Mouse (Mus musculus): ENCODE results near the gene Meis2. TPM values are rescaled to one million over a fixed set of nuclear protein-coding genes. Genes with fewer than 3 reads are reported as not detected.

Meis2 gene
- polyA plus RNA-seq, 1 experiment = 10.9 TPM

DNA sequence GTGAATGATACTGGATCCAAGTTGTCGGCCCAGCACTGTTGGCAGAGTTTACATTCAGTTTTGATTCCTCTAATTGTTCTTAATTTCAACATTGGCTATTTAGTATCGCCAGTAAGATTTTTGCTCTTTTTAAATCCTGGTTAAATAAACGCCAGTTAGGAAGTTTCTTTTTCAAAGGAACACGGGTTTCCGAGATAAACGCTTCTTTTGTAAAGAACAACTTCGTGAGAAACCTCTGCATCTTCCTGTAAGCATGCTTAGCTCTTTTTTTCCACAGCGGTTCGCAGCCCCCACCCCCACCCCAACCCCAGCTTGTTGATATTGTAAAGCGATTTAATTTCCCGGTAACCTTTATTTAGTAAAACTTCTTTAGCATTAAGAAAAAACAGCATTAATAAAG is 2.8 kb upstream of the Meis2 start:
- DNase-seq (ENCODE audit: low read depth) = no peak

DNA sequence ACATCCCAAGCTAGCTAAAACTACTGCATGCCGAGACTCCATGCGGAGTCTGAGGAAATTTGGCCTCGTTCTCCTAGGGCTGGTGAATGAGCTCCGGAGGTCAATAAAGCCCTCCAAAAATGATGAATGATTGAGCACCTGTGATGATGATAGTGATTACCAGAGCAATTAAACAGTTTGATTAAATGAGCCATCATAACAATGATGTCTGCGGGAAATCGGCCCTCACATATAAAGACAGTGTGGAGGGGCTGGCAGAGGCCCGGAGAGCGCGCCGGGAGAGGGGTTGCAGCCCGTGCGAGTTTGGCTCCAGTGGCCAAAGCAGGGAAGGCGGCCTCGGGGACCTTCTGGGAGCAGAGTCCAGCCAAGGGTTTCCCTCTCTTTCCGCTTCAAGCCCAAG is 2.1 kb upstream of the Meis2 start:
- no peak for DNase-seq (ENCODE audit: low read depth)

DNA sequence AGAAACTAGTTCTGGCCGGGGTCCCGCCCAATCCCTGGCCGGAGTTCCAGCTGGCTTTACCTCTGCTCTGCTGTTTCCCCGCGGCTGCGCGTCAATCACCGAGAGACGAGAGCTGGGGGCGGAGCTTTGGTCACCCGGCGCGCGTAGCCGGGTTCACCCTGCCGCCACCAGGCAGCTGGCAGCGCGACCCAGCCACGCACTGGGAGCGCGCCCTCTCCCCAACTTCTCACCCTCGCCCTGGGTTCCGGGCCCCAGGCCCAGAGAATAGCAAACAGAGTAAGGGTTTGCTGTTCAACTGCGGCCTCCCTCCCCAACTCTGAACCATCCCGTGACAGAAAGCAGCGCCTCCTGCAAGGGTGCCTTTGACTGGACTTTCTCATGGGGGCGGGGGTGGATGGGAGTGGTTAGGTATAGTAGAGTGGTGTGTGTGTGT is 1.4 kb upstream of the Meis2 start:
- DNase-seq (ENCODE audit: low read depth) = no peak

DNA sequence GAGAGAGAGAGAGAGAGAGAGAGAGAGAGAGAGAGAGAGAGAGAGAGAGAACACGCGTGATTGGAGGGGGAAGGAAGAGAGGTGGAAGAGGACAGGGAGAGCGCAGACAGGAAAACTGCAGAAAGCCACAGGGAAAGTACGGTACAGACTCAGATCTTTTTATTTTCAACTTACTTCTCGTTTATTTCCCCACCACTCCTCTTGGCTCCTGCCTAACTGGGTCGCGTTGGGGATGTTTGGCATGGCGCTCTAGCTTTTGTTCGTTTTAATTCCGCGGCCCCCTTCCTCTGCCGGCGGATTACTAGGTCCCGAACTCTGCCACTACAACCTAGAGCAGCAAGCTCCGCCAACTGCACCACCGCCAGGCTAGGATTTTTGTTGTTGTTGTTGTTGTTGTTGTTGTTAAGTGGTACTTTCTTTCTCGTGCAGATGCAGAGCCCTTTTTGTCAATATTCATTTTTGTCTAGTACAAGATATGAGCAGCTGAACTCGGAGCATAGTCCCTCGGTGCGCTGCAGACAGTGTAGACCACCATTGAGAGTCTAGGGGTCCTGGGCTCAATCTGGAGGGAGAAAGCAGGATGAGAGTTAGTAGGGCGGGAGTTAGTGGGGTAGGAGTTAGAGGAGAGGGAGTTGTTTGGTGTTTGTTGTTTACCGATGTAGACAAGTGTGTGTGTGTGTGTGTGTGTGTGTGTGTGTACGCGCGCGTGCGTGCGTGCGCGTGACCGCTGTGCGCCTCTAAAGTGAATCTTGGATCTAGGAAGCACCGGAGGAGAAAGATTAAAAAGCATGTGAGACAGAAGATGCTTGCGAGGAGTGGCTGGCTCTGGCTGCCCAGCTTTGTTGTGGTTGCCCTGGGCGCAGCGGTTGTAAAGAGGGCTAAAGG is 660 bp upstream of the Meis2 start:
- no peak for DNase-seq (ENCODE audit: low read depth)

DNA sequence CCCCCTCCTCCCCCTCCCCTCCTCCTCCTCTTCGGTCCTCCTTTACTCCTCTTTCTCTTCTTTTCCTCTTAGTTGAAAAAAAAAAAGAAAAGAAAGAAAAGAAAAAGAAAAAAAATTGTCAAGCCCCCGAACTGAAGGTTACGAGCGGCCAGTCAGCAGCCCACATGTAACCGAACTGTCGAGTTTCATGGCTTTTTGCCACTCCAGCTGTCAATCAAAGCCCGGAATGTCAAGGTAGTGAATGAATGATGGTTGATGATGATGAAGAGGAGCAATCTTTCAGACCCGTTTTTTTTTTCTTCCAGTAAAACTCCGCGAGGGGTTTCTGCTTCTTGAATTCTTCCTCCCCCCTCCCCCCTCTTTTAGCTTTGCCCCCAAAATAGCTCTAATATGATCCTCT is 582 bp downstream of the Meis2 start:
- no peak for DNase-seq (ENCODE audit: low read depth)

DNA sequence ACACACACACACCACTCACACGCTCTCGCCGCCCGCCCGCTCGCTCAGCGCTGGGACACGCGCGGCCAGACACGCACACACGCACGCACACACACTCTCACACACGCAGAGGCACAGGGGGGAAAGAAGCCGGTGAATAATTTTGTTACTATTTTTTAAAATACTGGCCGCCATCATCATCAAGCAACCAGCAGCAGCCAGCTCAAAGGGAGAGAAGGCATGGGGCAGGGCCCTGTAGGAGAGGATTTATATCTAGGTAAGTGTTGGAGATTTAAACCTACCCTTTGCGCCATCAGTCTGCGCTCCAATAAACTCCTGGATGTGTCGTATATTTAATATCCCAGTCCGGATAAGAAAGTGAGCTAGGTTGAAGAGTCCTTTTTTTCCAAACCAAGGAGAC is 1.1 kb downstream of the Meis2 start:
- no peak for DNase-seq (ENCODE audit: low read depth)

GRCm38 (mm10) chr2:116063819-116064293 is 1.8 kb downstream of the Meis2 start:
- DNase-seq (ENCODE audit: low read depth) = no peak

DNA sequence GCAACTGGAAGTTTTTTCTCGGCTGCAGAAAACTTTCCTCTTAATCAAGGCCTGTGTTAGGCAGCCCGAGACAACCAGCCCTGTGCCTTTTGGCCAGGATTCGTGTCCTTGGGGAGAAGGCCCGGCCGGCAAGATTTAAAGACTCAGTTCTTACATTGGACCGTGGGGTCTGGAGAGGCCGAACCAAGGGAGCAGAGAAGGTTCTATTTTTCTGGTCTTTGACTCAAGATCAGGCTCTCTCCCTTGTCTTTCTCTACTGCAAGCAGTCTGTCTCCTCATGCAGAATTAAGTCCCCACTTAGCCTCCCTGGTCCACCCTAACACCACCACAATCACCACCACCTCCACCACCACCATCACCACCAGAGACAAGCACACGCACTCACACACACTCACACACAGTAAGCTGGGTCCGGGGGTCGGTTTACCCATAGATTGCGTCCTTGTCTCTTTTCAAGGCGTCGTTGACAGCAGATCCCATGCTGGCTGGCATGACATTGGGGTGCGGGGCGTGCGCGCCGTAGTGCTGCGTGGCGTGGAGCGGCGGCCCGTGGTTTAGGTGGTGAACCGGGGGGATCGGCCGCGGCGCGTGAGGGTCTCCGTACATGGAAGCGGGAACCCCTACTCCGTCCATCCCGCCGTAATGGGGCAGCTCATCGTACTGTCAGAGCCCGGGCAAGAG is 2.7 kb downstream of the Meis2 start:
- no peak for DNase-seq (ENCODE audit: low read depth)

- no peak for DNase-seq (ENCODE audit: low read depth)
These were observed 3.4 kb downstream of the Meis2 start for GRCm38 (mm10) chr2:116062251-116062651.

- DNase-seq (ENCODE audit: low read depth) = no peak
These were observed 4.1 kb downstream of the Meis2 start for GRCm38 (mm10) chr2:116061401-116062021.

DNA sequence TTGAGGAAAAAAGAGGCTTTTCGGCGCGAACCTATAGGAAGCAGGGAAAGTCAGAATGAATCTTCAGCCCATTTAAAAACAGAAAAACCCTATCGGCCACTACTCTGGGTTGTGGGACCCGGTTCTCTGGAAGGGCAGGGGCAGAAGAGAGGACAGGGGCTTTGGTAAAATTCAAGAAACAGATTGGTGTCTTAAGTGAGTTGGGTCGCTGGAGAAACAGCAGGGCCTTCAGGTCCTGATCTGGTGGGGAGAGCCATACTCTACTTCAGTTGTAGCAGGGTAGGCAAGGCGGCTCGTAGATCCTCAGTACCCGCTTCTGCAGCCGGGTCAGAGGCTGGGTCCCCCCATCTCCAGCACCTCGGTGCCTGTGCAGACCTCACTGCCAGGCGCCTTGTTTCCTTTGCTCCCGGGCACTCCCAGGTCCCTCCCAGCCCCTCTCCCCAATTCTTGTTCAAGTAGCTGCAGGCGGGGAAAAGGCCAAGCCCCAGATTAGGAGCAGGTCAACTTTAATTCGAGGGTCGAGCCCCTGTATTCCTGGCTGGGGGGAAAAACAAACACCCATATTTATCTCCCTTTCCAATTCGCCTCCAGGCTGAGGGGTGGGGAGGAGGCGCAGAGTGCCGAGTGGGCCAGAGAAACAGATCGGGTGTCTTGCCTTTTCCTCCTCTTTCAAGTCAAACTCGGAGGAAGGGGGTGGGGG is 4.8 kb downstream of the Meis2 start:
- no peak for DNase-seq (ENCODE audit: low read depth)

DNA sequence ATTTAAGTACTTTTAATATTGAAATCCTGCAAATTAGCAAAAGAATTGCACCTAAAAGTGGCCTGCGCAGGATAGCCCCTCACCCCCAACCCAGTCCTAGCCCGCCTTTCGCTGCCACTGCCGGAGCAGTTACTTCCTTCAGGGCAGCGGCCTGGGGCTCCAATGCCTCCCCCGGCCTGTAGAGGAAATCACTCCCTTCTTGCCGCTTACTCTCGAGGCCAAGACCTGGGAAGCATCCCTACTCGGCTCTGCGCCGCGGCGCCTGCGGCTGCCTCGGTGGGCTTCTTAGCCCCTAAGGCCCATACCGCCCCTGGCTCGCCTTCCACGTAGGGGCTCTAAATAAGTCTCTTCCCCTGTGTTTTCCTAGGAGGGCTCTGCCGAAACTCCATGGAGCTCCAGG is 5.4 kb downstream of the Meis2 start:
- DNase-seq (ENCODE audit: low read depth) = no peak

DNA sequence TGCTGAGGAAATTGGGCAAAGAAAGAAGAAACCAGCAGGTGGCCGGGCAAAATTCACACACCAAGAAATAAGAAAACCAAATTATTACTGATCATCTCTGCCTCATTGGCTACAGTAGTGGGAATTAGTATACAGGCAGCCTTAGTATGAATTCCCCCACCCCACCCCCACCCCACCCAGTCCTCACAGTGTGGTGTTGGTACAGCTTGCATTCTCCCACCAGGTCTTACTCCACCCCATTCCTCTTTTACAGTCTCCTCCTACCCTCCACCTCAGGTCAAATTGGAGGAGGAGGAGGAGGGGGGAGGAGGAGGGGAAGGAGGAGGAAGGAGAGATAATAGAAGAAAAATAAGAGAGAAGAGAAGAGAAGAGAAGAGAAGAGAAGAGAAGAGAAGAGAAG is 6.0 kb downstream of the Meis2 start:
- no peak for DNase-seq (ENCODE audit: low read depth)

- no peak for DNase-seq (ENCODE audit: low read depth)
These were observed 6.6 kb downstream of the Meis2 start for GRCm38 (mm10) chr2:116059066-116059465.

GRCm38 (mm10) chr2:116058511-116058910 is 7.1 kb downstream of the Meis2 start:
- no peak for DNase-seq (ENCODE audit: low read depth)

DNA sequence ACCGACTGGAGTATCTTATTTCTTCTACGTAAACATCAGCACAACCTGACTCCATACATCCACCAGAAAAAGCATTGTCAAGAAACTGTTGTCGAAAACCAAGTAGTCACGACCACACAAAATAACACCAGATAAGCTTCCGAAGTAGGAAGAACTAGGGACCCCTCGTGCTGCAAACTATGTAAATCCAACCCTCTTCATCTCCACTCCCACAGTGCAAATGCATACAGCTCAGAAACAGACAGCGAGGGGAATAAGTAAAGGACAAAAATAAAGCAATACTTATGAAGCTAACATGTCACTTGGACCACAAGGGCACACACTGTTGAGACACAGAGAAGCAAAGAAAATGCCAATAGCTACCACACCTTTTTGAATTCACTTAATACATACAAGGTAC is 8.8 kb downstream of the Meis2 start:
- DNase-seq (ENCODE audit: low read depth) = no peak

DNA sequence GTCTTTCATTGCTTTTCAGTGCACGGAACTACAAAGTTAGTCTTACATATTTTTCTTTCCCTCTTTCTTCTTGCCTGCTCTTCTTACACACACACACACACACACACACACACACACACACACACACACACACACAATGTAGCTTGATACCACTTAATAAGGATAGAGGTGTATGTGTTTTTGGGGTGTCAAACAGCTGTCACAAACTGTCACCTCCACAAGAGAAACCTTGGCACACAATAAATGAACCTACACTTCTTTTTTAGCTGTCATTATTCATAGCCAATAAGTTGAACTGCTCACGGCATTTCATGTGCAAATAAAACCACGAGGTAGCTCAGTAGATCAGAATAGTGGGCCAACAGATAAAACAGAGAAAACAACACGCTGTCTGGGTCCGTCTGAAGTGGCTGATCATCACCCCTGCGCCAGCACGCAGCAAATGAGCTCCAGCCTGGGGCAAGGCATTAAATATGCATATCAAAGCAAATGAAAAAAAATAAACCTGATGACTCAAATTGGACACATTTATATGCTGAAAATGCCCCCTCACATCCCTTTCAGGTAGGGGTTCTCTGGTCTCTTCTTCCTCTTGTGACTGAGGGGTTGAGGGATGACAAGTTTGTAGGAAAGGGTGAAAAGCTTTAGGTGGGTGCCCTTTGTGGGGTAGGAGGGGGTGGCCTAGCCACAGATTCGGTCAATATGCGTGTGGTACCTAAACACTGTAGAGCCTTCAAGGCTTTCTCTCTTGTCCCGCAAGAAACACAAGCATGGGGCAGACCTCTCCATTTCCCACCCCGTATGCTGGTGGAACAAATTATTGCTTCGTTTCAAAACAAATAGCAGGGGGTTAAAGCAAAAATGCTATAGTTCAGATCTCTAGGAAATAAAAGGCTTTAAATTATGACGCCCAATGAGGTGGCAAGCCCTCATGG is 9.7 kb downstream of the Meis2 start:
- no peak for DNase-seq (ENCODE audit: low read depth)

DNA sequence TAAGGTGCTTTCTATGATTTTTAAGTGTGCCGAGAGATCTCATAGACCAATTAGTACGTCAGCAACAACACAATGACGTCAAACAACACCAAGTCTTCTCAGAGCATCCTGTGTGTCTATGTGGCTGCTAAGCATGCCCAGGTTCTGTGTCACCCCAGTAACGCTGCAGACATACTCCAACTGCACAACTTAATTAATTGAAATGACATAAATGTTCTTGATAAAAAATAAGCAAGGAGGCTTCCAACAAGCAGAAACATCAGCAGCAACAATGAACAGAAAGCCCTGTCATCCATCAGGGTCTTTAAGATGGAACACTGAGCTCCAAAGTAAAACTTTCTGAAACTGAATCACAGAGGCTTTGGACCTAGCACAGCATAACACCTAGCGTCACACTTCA is 11.7 kb downstream of the Meis2 start:
- DNase-seq (ENCODE audit: low read depth) = no peak

DNA sequence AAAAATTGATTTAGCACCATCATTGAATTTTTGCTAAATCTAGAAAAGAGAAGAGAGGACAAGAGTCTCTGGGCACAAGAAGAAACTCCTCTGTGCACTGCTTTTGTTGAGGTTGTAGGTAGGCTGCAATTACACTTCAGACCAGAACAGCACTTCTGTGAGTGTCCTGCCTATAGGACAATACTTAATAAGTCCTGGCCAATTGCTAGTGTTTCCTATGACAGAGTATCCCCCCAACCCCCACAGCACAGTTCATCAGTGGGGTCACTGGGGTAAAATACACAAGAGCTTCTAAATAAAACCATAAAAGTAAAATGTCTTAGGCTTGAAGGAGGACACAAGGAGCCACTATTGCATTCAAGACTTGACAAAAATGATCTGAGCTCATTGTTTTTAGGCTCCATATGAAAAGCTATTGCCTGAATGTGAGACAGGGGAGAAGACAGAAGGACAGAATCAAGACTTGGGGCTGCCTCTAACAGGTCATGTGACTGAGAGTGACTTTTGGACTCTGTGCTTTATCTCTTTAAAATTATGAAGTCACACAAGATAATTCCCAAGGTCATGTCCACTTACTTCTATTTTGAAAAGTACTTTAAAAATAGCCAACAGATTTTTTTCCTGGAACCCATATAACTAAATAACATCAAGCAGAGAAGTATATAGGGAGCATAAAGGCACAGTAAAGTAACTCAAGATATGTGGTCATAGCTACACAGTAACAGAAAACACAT is 12.8 kb downstream of the Meis2 start:
- DNase-seq (ENCODE audit: low read depth) = no peak

DNA sequence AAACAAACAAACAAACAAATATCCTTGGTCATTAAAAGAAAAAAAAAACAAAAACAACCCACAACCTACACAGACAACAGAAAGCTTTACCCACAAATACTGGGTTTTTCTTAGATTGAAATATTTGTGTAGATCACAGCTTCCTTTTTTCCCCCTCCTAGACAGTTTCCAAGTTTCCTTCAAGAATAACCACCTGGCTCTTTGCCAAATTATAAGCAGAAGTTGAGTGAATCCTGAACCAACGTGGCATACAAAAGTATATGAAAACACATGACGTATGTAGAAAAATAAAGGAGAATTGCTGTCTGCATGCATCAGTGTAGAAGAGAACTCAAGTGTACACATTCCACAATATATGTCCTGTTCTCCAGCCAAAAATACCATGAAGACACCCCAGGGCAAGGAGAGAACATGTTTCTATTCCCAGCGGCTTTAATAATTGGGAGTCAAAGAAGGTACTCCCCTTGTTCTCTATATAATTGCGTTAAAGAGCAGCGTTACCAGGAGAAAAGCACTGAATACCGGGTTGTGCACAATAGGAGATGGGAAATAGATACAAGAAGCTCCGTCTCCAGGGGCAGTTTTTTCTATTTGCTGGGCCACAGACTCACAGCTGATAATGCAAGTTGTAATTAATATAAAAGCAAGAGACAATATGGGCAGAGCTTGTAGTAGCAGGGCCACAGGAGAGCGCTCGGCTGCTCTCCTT is 13.6 kb downstream of the Meis2 start:
- no peak for DNase-seq (ENCODE audit: low read depth)
